ENCODE assay signal across 10 mouse cellular contexts in the genomic region with DNA sequence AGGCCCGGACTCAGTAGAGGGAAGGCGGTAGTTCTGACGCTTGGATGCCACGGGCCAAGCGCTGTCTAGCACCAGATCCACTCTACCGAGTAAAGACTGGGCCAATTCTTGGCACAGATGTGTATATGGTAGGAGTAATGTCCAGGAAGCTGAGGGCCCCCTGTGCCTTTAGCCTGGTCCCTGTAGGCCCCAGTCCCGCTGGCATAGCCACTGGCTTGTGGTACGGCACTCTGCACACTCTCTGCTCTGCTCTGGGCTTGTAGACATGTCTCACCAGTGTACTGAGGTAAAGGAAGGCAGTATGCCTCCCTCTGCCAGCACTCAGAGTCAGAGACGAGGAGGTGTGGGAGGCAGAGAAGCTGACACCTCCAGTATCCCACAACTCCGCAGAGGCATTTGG. TPM values are rescaled to one million over a fixed set of nuclear protein-coding genes. Genes with fewer than 3 reads are reported as not detected.
A peak's percentile ranks its signal among the peaks of the same experiment; 100 is the strongest.
DNase-seq lines count a peak whose midpoint lies in the region; ATAC-seq and TF ChIP-seq lines count a peak whose summit lies in the region.
"Not testable (repeated sequence)": the region's sequence is repeated elsewhere in the genome, so short reads cannot be mapped to it uniquely, and the experiment has no call there.
"Had no signal": no experiment of that assay in that cellular context is flagged by ENCODE, and none has a peak within 500 bp of the region (broad histone marks: within the 10 kb centered on the region; RNA-seq: fewer than 3 reads in every experiment).

No protein-coding gene starts in this region.

- TF ChIP-seq POLR2A in ES-Bruce4 (IDR thresholded peaks at IDR 0.05; ENCODE audit: insufficient read depth, low read length); cerebellum, adult 2 months (IDR thresholded peaks at IDR 0.05; ENCODE audit: borderline replicate concordance, insufficient read depth, low read length): not testable (repeated sequence)
- 0 out of 2 replicates have a peak, but pooled peaks have one; percentile 7 for TF ChIP-seq POLR2A in cortical plate, adult 2 months (IDR thresholded peaks at IDR 0.05; ENCODE audit: extremely low read depth, insufficient read depth, low read length)

- H3K27me3 ChIP-seq in ES-Bruce4 (ENCODE audit: control insufficient read depth, insufficient read depth, low read length, poor library complexity, severe bottlenecking); cerebellum, adult 2 months (ENCODE audit: control insufficient read depth, insufficient read depth, low read length): not testable (repeated sequence)

- H3K36me3 ChIP-seq in ES-Bruce4 (ENCODE audit: control insufficient read depth, insufficient read depth, low read length, poor library complexity, severe bottlenecking), result peaks cover 35% of the 10 kb centered on the region

- not testable (repeated sequence) for H3K4me1 ChIP-seq in ES-Bruce4 (ENCODE audit: control insufficient read depth, insufficient read depth, low read length)
- H3K4me1 ChIP-seq in cerebellum, adult 2 months (ENCODE audit: control insufficient read depth, insufficient read depth, low read length), result peaks cover 75% of the 10 kb centered on the region
- H3K4me1 ChIP-seq in cortical plate, adult 2 months (ENCODE audit: control insufficient read depth, insufficient read depth, low read length), result peaks cover 11% of the 10 kb centered on the region

- H3K4me3 ChIP-seq in ES-Bruce4 (ENCODE audit: low read depth, low read length); cerebellum, adult 2 months (replicated peaks; ENCODE audit: insufficient read depth, low read depth, low read length); cortical plate, adult 2 months (ENCODE audit: insufficient read depth, low read length); gastrocnemius, adult 2 months: not testable (repeated sequence)

- intact Hi-C loops in gastrocnemius, adult 2 months (cut with DNase I), result not testable (repeated sequence)

- ATAC-seq in frontal cortex, adult (ENCODE audit: low TSS enrichment), result peak; percentile 21; the same call in 1 of the 2 replicates

- H3K27ac ChIP-seq in ES-Bruce4 (ENCODE audit: insufficient read depth, low read length), result peak overlapping the region; percentile 23; the same call in 1 of the 2 replicates
- H3K27ac ChIP-seq in cerebellum, adult 2 months (ENCODE audit: insufficient read depth, low read length), result peak overlapping the region; percentile 48
- not testable (repeated sequence) for H3K27ac ChIP-seq in cortical plate, adult 2 months (ENCODE audit: insufficient read depth, low read length); gastrocnemius, adult 2 months

- peak; percentile 49 for DNase-seq in cerebellum, adult 11-12 months
- DNase-seq in cerebellum, adult 2 months, result peak in 1 of 2 experiments; percentile 46
- peak; percentile 52 for DNase-seq in cerebellum, adult 9-10 months
- peak; percentile 13 for DNase-seq in gastrocnemius, adult 2 months
- peak; percentile 90 for DNase-seq in heart, adult 11 months

- not testable (repeated sequence) for TF ChIP-seq CTCF in ES-Bruce4 (IDR thresholded peaks at IDR 0.05; ENCODE audit: low read depth, low read length); cerebellum, adult 2 months (IDR thresholded peaks at IDR 0.05; ENCODE audit: borderline replicate concordance, insufficient read depth, low read depth, low read length); cortical plate, adult 2 months (IDR thresholded peaks at IDR 0.05; ENCODE audit: extremely low read depth, insufficient read depth, low read length); gastrocnemius, adult 2 months (IDR thresholded peaks at IDR 0.05)

- not testable (repeated sequence) for H3K9ac ChIP-seq in ES-Bruce4 (ENCODE audit: low read depth, poor library complexity, severe bottlenecking)

- 35% methylated on average over 10 of the region's 10 CpGs for WGBS in cerebellum, adult 2 months

- H3K9me3 ChIP-seq in ES-Bruce4 (replicated peaks; ENCODE audit: control insufficient read depth, insufficient read depth, low read length, poor library complexity, severe bottlenecking), result not testable (repeated sequence)

- not testable (repeated sequence) for TF ChIP-seq EP300 in ES-Bruce4 (IDR thresholded peaks at IDR 0.05; ENCODE audit: insufficient read depth, low read depth, low read length)

RNA-seq across cellular contexts. Expression of gene Tmem240, which starts 6.1 kb away (rescaled TPM):
- 0.21 and 0.54 TPM in 2 replicates for polyA plus RNA-seq in ES-Bruce4 (2011; ENCODE audit: insufficient read depth, insufficient read length, low read depth, missing spikeins)
- 123 and 133 TPM in 2 replicates for polyA plus RNA-seq in cerebellum, adult 2 months (2012; rRNA removed)
- 68.5 and 70.6 TPM in 2 replicates for polyA plus RNA-seq in cortical plate, adult 2 months (2012; rRNA removed)
- total RNA-seq in gastrocnemius, adult 2 months (2021), result under 1 TPM; 0.41 to 0.67 TPM

RNA-seq across cellular contexts. Expression of gene Atad3a, which starts 20.2 kb away (rescaled TPM):
- 78.2 and 89.5 TPM in 2 replicates for polyA plus RNA-seq in ES-Bruce4 (2011; ENCODE audit: insufficient read depth, insufficient read length, low read depth, missing spikeins)
- 114 and 123 TPM in 2 replicates for polyA plus RNA-seq in cerebellum, adult 2 months (2012; rRNA removed)
- 84.4 and 93.0 TPM in 2 replicates for polyA plus RNA-seq in cortical plate, adult 2 months (2012; rRNA removed)
- total RNA-seq in gastrocnemius, adult 2 months (2021), result 10 to 100 TPM; 25.4 to 35.3 TPM

RNA-seq across cellular contexts. Expression of gene Vwa1, which starts 33.8 kb away (rescaled TPM):
- polyA plus RNA-seq in ES-Bruce4 (2011; ENCODE audit: insufficient read depth, insufficient read length, low read depth, missing spikeins), result 0.67 and 0.99 TPM in 2 replicates
- polyA plus RNA-seq in cerebellum, adult 2 months (2012; rRNA removed), result 33.8 and 35.4 TPM in 2 replicates
- polyA plus RNA-seq in cortical plate, adult 2 months (2012; rRNA removed), result 29.8 and 32.1 TPM in 2 replicates
- total RNA-seq in gastrocnemius, adult 2 months (2021), result 1 to 10 TPM; 4.8 to 7.4 TPM

RNA-seq across cellular contexts. Expression of gene Ssu72, which starts 36.1 kb away (rescaled TPM):
- polyA plus RNA-seq in ES-Bruce4 (2011; ENCODE audit: insufficient read depth, insufficient read length, low read depth, missing spikeins), result 144 and 151 TPM in 2 replicates
- 141 and 152 TPM in 2 replicates for polyA plus RNA-seq in cerebellum, adult 2 months (2012; rRNA removed)
- polyA plus RNA-seq in cortical plate, adult 2 months (2012; rRNA removed), result 131 and 138 TPM in 2 replicates
- 10 to 100 TPM; 42.3 to 44.5 TPM for total RNA-seq in gastrocnemius, adult 2 months (2021)

RNA-seq across cellular contexts. Expression of gene Tmem88b, which starts 45.0 kb away (rescaled TPM):
- 0.26 and 0.40 TPM in 2 replicates for polyA plus RNA-seq in ES-Bruce4 (2011; ENCODE audit: insufficient read depth, insufficient read length, low read depth, missing spikeins)
- polyA plus RNA-seq in cerebellum, adult 2 months (2012; rRNA removed), result 61.7 and 81.7 TPM in 2 replicates
- 39.2 and 50.5 TPM in 2 replicates for polyA plus RNA-seq in cortical plate, adult 2 months (2012; rRNA removed)
- total RNA-seq in gastrocnemius, adult 2 months (2021), result 1 to 10 TPM in 1 of 2 experiments, under 1 TPM in 1; 0.66 to 1.1 TPM
- polyA plus RNA-seq: CD4-positive, CD25-positive, alpha-beta regulatory T cell, adult 4 months; G1E had no signal

Comparison
In these comparisons a context has a peak if more than half of its experiments do, and no peak if none do; other contexts are left out.
1. RNA of gene Tmem240, which starts 6.1 kb away (polyA plus RNA-seq): 123 to 133 TPM in cerebellum, adult 2 months and 68.5 to 70.6 TPM in cortical plate, adult 2 months; 0.21 to 0.54 TPM in ES-Bruce4; every median in the first group is over 10 times any median in the second.
2. RNA of gene Vwa1, which starts 33.8 kb away (polyA plus RNA-seq): 33.8 to 35.4 TPM in cerebellum, adult 2 months and 29.8 to 32.1 TPM in cortical plate, adult 2 months; 0.67 to 0.99 TPM in ES-Bruce4; every median in the first group is over 10 times any median in the second.